Mouse (Mus musculus) midbrain, embryonic 16.5 days (tissue): Measurements from ENCODE around the gene 2310039H08Rik. TPM values are rescaled to one million over a fixed set of nuclear protein-coding genes. Genes with fewer than 3 reads are reported as not detected.
"Not testable (repeated sequence)": the region's sequence is repeated elsewhere in the genome, so short reads cannot be mapped to it uniquely, and the experiment has no call there.

ENCODE experiments used
- ATAC-seq: fragments of 200-750 bp; cut with Nextera tagmentation; 2 replicates; pipeline ENCODE4 v1.8.0; 2017; ENCODE audit warnings: moderate TSS enrichment
- H3K27ac ChIP-seq: fragments of 300-500 bp; sonication (generic); 2 replicates; pipeline ENCODE4 v1.5.1; 2014; ENCODE audit warnings: mild to moderate bottlenecking, low read length, mixed read lengths
- H3K27me3 ChIP-seq: fragments of 300-500 bp; sonication (generic); 2 replicates; pipeline ENCODE4 v1.6.1; 2014; ENCODE audit warnings: low read depth, low read length, mixed read lengths; ENCODE audit not compliant: control insufficient read depth, insufficient read depth
- H3K36me3 ChIP-seq: fragments of 300-500 bp; sonication (generic); 2 replicates; pipeline ENCODE4 v1.6.1; 2014; ENCODE audit warnings: mild to moderate bottlenecking, low read length, moderate library complexity, mixed read lengths; ENCODE audit not compliant: control insufficient read depth, insufficient read depth
- H3K4me1 ChIP-seq: fragments of 300-500 bp; sonication (generic); 2 replicates; pipeline ENCODE4 v1.6.1; 2014; ENCODE audit warnings: mild to moderate bottlenecking, low read length, mixed read lengths; ENCODE audit not compliant: control insufficient read depth, insufficient read depth
- H3K4me2 ChIP-seq: fragments of 300-500 bp; sonication (generic); 2 replicates; pipeline ENCODE4 v1.6.1; 2014; ENCODE audit warnings: mild to moderate bottlenecking, low read length, mixed read lengths
- H3K4me3 ChIP-seq: fragments of 300-500 bp; sonication (generic); 2 replicates; pipeline ENCODE4 v1.5.1; 2014; ENCODE audit warnings: low read depth, mild to moderate bottlenecking, low read length, moderate library complexity, mixed read lengths
- H3K9ac ChIP-seq: fragments of 300-500 bp; sonication (generic); 2 replicates; pipeline ENCODE4 v1.6.1; 2014; ENCODE audit warnings: low read depth, low read length, mixed read lengths
- H3K9me3 ChIP-seq: fragments of 300-500 bp; sonication (generic); replicated peaks from 2 replicates; pipeline ENCODE4 v1.6.1; 2014; ENCODE audit warnings: mild to moderate bottlenecking, low read length, mixed read lengths; ENCODE audit not compliant: control insufficient read depth, poor library complexity, severe bottlenecking
- WGBS: fragments of 180-500 bp; shearing (Covaris S2); extraction: QIAGEN DNeasy Blood & Tissue Kit; methylation state at CpG from one replicate; pipeline ENCODE4 v1.1.7; 2014; 5-methylcytosine and 5-hydroxymethylcytosine counted together
- polyA plus RNA-seq: library from polyadenylated mRNA; unstranded; fragments of >200 nt; fragmentation: Nextera tagmentation; extraction: Ambion mirVana; gene quantifications from 2 replicates; pipeline ENCODE4 v1.2.1, GENCODE M21; 2015

2310039H08Rik gene
- polyA plus RNA-seq, 1 experiment from 2014 or later: 53.7 TPM

- no peak for ATAC-seq
- H3K27me3 ChIP-seq: no peaks in the 10 kb centered on the region
- H3K27ac ChIP-seq: 0 out of 2 replicates have a peak overlapping the region, but pooled peaks have one; percentile 91
- 92% methylated on average over 4 of the region's 4 CpGs for WGBS
- peak overlapping the region; percentile 85 for H3K9ac ChIP-seq
- no peaks in the 10 kb centered on the region for H3K9me3 ChIP-seq
- H3K4me1 ChIP-seq: peaks cover 17% of the 10 kb centered on the region
- no peak overlapping the region for H3K4me3 ChIP-seq
- H3K4me2 ChIP-seq: peak overlapping the region; percentile 89
- no peaks in the 10 kb centered on the region for H3K36me3 ChIP-seq
Measured at GRCm38 (mm10) chr17:46750580-46750979, 21.9 kb upstream of the 2310039H08Rik start.

- 25% methylated on average over 16 of the region's 16 CpGs for WGBS
- Histone ChIP-seq H3K36me3 (no peaks in the 10 kb centered on the region), H3K4me1 (peaks cover 17% of the 10 kb centered on the region), H3K4me2 (peak overlapping the region; percentile 89), H3K27ac (peak overlapping the region; percentile 91), H3K27me3 (no peaks in the 10 kb centered on the region), H3K4me3 (peak overlapping the region; percentile 86), H3K9ac (peak overlapping the region; percentile 85), H3K9me3 (no peaks in the 10 kb centered on the region)
- no peak for ATAC-seq
Measured at GRCm38 (mm10) chr17:46751056-46751793, 21.2 kb upstream of the 2310039H08Rik start.

DNA sequence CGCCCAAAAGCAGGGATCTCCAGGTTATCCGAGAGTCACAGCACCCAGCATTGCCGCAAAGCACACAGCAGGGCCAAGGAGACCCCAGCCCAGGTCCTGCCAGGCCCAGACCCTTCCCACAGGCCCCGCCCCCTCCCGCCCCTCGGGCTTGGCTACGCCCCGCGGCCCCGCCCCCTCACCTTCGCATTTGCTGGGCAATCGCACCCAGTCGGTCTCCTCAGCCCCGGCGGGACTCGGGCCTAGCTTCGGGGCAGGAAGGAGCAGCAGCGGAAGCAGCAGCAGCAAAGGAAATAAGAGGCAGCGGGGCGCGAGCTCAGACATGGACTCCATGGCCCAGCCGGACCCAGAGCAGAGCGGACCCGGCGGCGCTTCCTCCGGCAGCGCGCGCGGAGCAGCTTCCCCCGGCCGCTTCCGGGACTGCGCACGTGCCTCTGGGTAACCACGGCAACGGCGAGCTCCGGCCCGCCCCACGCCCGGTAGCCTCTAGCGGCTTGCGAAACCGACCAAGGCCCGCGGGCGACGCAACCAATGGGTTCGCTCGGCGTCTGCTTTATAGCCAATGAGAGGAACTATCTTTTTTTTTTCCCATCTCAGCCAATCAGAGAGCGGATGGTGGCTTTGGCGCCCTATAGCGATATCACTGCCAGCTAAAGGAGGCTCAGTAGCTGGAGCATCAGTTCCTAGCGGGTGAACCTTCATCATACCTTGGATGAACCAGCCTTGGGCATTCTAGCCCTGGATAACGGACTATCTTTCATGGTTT, 20.5 kb upstream of the 2310039H08Rik start, which contains the start of gene Cnpy3:
Gene Cnpy3, minus strand, starts transcription at position 421 of the 763 bp plus-strand sequence.
- Histone ChIP-seq H3K4me1 (peaks cover 17% of the 10 kb centered on the region), H3K4me3 (peak within 1 kb of the TSS; percentile 86), H3K27me3 (no peaks in the 10 kb centered on the region), H3K27ac (peak within 1 kb of the TSS; percentile 91), H3K4me2 (peak within 1 kb of the TSS; percentile 89), H3K9ac (peak within 1 kb of the TSS; percentile 85), H3K9me3 (no peaks in the 10 kb centered on the region), H3K36me3 (no peaks in the 10 kb centered on the region)
- WGBS: under 1% methylated on average over 55 of the region's 58 CpGs
- ATAC-seq: peak; percentile 99

- Histone ChIP-seq H3K4me3 (no peak overlapping the region), H3K9ac (no peak overlapping the region), H3K9me3 (no peaks in the 10 kb centered on the region), H3K4me2 (no peak overlapping the region), H3K4me1 (no peaks in the 10 kb centered on the region), H3K27ac (no peak overlapping the region), H3K36me3 (no peaks in the 10 kb centered on the region), H3K27me3 (no peaks in the 10 kb centered on the region)
- 81% methylated on average over 12 of the region's 12 CpGs for WGBS
- no peak for ATAC-seq
Measured at GRCm38 (mm10) chr17:46758753-46759152, 13.7 kb upstream of the 2310039H08Rik start.

DNA sequence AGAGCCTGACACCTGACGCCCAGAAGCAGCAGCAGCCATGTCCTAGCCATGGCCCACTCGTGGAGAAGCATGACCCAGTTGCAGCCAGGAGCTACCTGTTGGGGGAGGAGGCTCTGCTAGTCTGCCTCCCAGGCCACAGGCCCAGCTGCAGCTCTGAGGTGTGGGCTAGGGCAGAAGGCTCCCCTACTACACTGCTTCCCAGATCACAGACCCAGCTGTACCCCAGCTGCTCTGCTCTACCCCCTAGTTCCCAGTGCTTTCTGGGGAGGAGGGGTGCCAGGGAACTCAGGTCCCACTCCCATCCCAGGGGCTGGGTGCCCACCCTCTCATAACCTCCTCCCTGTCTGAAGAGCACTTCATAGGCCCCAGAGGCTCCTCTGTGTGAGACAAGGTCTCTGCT, 8.9 kb upstream of the 2310039H08Rik start, which contains the start of gene Ptcra:
Gene Ptcra, minus strand, starts transcription at position 169 of the 400 bp plus-strand sequence.
- no peaks in the 10 kb centered on the region for H3K9me3 ChIP-seq
- H3K36me3 ChIP-seq: no peaks in the 10 kb centered on the region
- WGBS: 71% methylated on average over 2 of the region's 2 CpGs

GRCm38 (mm10) chr17:46764916-46765315, 7.5 kb upstream of the 2310039H08Rik start:
- not testable (repeated sequence) for H3K9me3 ChIP-seq, H3K36me3 ChIP-seq, H3K4me1 ChIP-seq, H3K27ac ChIP-seq, H3K9ac ChIP-seq, H3K4me3 ChIP-seq, H3K27me3 ChIP-seq, ATAC-seq, H3K4me2 ChIP-seq
- WGBS: 72% methylated on average over 8 of the region's 9 CpGs

More for the DNA sequence above, 8.9 kb upstream of the 2310039H08Rik start, which contains the start of gene Ptcra:
- Histone ChIP-seq H3K4me1 (no peaks in the 10 kb centered on the region), H3K27ac (no peak within 1 kb of the TSS), H3K4me3 (no peak within 1 kb of the TSS), H3K9ac (no peak within 1 kb of the TSS), H3K27me3 (no peaks in the 10 kb centered on the region), H3K4me2 (no peak within 1 kb of the TSS)
- ATAC-seq: no peak

DNA sequence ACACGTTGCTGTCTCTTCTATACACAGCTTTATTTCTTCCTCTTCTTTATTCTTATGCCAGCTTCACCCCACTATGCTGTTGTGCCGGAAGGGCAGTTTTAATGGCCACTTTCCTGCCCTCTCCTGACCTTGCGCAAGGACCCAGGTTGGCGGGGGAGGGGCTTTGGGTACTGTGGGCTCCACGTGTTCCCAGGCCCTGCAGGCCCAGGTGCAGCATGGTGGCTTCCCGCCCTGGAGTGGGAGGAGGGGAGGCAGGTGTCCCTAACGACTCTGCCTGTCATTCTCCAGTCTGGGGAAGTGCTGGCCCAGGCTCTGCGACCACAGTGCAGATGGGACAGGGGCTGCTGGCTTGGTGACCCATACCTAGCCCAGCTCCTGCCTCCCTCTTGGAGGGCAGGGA, 4.6 kb upstream of the 2310039H08Rik start:
- WGBS: 61% methylated on average over 8 of the region's 8 CpGs
- Histone ChIP-seq H3K9me3 (no peaks in the 10 kb centered on the region), H3K4me1 (peaks cover 6% of the 10 kb centered on the region), H3K27me3 (no peaks in the 10 kb centered on the region), H3K27ac (no peak overlapping the region), H3K36me3 (no peaks in the 10 kb centered on the region), H3K9ac (no peak overlapping the region), H3K4me2 (no peak overlapping the region), H3K4me3 (no peak overlapping the region)
- ATAC-seq: no peak

- peaks cover 15% of the 10 kb centered on the region for H3K4me1 ChIP-seq
- no peaks in the 10 kb centered on the region for H3K9me3 ChIP-seq
- H3K9ac ChIP-seq: no peak overlapping the region
- ATAC-seq: no peak
- 90% methylated on average over 11 of the region's 11 CpGs for WGBS
- H3K27me3 ChIP-seq: no peaks in the 10 kb centered on the region
- no peak overlapping the region for H3K4me2 ChIP-seq
- H3K36me3 ChIP-seq: no peaks in the 10 kb centered on the region
- no peak overlapping the region for H3K4me3 ChIP-seq
- H3K27ac ChIP-seq: no peak overlapping the region
Measured at GRCm38 (mm10) chr17:46770546-46770945, 1.9 kb upstream of the 2310039H08Rik start.

DNA sequence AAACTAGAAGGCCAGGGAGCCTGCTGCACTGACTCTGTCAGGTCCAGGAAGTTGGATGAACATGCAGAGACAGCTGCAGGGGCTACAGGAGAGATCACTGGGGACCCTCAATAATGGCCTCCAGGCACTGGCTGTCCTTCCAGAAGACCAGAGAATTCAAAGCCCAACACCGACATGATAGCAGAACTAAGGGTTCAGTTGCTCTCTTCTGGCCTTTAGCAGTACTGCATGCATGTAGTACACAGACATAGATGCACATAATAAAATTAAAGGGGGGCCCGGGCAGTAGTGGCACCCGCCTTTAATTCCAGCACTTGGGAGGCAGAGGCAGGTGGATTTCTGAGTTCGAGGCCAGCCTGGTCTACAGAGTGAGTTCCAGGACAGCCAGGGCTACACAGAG, 1.4 kb upstream of the 2310039H08Rik start:
- no peak overlapping the region for H3K9ac ChIP-seq
- H3K27me3 ChIP-seq: no peaks in the 10 kb centered on the region
- H3K4me1 ChIP-seq: peaks cover 15% of the 10 kb centered on the region
- H3K27ac ChIP-seq: no peak overlapping the region
- H3K4me2 ChIP-seq: no peak overlapping the region
- no peak for ATAC-seq
- H3K9me3 ChIP-seq: no peaks in the 10 kb centered on the region
- H3K4me3 ChIP-seq: no peak overlapping the region
- 81% methylated on average over 4 of the region's 4 CpGs for WGBS
- H3K36me3 ChIP-seq: no peaks in the 10 kb centered on the region
